Mouse (Mus musculus): ENCODE data around the gene Snx20.
"Not testable (repeated sequence)": the region's sequence is repeated elsewhere in the genome, so short reads cannot be mapped to it uniquely, and the experiment has no call there.

DNA sequence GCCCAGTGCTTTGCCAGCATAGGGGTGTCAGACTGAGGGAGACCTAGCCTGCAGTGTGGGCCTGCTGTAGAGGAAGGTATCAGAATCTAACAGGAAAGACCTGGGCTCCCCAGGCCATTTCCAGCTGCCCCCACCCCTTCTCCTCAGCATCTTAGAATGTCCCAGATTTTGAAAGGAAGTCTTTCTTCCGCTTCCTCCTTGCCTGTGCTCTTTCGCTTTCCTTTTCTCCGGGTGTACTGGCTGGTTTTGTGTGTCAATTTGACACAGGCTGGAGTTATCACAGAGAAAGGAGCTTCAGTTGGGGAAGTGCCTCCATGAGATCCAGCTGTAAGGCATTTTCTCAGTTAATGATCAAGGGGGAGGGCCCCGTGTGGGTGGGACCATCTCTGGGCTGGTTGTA lies 15.2 kb upstream of the Snx20 start:
- not testable (repeated sequence) for TF ChIP-seq POLR2A (IDR thresholded peaks at IDR 0.05; ENCODE audit: insufficient read depth, low read length); CTCF (IDR thresholded peaks at IDR 0.05; ENCODE audit: low read depth, low read length)
